Mouse (Mus musculus): ENCODE results near the gene Mlip.

DNA sequence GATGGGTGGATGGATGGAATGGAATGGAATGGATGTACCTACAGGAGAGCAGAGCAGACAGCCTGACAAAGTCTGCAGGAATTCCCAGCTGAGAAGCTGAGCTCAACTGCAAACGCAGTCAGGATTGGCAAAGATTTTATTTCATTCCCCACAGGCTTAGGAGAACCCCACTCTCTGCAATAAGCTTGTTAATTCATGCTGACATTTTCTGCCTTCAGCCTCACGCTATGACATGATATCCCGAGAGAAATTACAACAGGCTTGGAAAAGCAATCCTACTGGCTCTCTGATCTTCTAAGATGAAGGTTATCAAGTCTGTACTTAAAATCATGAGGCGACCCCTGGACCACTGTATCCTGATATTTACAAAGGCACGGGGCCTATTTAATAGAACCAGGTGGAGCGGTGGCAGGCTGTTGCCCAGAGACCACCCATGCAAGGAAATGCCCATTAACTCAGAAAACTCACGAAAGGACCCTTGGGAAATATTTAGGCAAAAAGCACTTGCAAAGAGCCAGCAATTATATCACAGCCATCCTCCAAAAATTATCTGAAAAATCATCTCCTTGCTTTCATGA is 13.1 kb downstream of the Mlip start:
- TF ChIP-seq GATA1 (IDR thresholded peaks at IDR 0.05; ENCODE audit: borderline replicate concordance, low read length) (no peak), FLI1 (IDR thresholded peaks at IDR 0.05; ENCODE audit: low read length) (no peak)
